Mouse (Mus musculus): Measurements from ENCODE around the gene Gm9964. TPM values are rescaled to one million over a fixed set of nuclear protein-coding genes. Genes with fewer than 3 reads are reported as not detected.

Gm9964 gene
- polyA plus RNA-seq, 1 experiment from 2014 or later = not detected

DNA sequence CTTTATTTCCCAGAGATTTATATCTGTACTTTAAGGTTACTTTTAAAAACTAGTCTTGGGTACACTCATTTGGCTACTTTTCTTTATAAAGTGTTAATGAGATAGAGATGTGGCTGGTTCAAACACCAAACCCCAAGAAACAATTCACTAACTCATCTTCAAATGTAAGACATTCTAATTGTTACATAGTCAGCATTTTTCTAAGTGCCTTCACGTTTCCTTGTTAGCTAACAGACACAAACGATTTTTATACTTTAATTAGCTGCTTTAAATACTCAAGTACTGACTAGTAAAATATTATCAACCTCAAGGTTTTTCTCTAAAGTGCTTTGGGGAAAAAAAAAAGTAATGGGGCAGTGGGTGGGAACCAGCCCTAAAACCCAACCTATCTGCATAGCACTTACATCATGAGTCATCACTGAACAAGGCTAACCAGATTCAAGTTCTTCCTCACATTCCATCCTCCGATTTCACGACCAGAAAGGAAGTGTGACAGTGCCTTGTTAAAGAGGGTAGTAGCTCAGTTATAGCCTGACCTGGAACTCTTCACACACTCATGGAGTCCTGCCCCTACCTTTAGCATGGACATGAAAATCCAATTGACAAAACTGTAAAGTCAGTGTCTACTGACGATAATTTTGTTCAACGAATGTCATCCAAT is 43.7 kb downstream of the Gm9964 start:
- Histone ChIP-seq H3K4me1 (peaks cover 15% of the 10 kb centered on the region), H3K9me3 (replicated peaks) (no peaks in the 10 kb centered on the region), H3K36me3 (peaks cover 27% of the 10 kb centered on the region), H3K27me3 (no peaks in the 10 kb centered on the region), H3K27ac (replicated peaks) (peak overlapping the region; percentile 94; the same call in 1 of the 2 replicates), H3K9ac (peak overlapping the region; percentile 97; the same call in 1 of the 2 replicates), H3K4me2 (replicated peaks) (peak overlapping the region; percentile 76), H3K4me3 (replicated peaks) (peak overlapping the region; percentile 84)
- 9% methylated on average over 6 of the region's 6 CpGs for WGBS
- peak; percentile 48; the same call in 1 of the 2 replicates for ATAC-seq (ENCODE audit: insufficient number of reproducible peaks, low FRiP score, low TSS enrichment, low read depth)

Other genes starting within 250 kb of the Gm9964 start
- 5.6 and 5.8 TPM in 2 replicates for gene Ksr1, start 150.5 kb downstream of the Gm9964 start, polyA plus RNA-seq (2015; fragmentation: Nextera tagmentation; extraction: Ambion mirVana)
- 208 and 233 TPM in 2 replicates for gene Wsb1, start 42.2 kb downstream of the Gm9964 start, polyA plus RNA-seq (2015; fragmentation: Nextera tagmentation; extraction: Ambion mirVana)
- gene Nf1, start 42.8 kb upstream of the Gm9964 start, polyA plus RNA-seq (2015; fragmentation: Nextera tagmentation; extraction: Ambion mirVana) = 6.1 and 6.4 TPM in 2 replicates
- 0.21 and 0.29 TPM in 2 replicates for gene Omg, start 207.2 kb upstream of the Gm9964 start, polyA plus RNA-seq (2015; fragmentation: Nextera tagmentation; extraction: Ambion mirVana)
- 0.93 and 1.6 TPM in 2 replicates for gene Evi2b, start 226.9 kb upstream of the Gm9964 start, polyA plus RNA-seq (2015; fragmentation: Nextera tagmentation; extraction: Ambion mirVana)
- gene Evi2, start 233.7 kb upstream of the Gm9964 start, polyA plus RNA-seq (2015; fragmentation: Nextera tagmentation; extraction: Ambion mirVana) = 0.64 and 0.80 TPM in 2 replicates
- gene Evi2a, start 233.7 kb upstream of the Gm9964 start, polyA plus RNA-seq (2015; fragmentation: Nextera tagmentation; extraction: Ambion mirVana) = 6.9 and 7.2 TPM in 2 replicates

All from embryonic facial prominence, embryonic 15.5 days (tissue).